Mouse (Mus musculus): ENCODE data around the gene Camta1. TPM values are rescaled to one million over a fixed set of nuclear protein-coding genes. Genes with fewer than 3 reads are reported as not detected.
A peak's percentile ranks its signal among the peaks of the same experiment; 100 is the strongest.

The Camta1 gene
- polyA plus RNA-seq, 1 experiment from 2014 or later: 86.8 TPM

- H3K4me3 ChIP-seq (ENCODE audit: low read depth, low read length): no peak overlapping the region
- ATAC-seq (ENCODE audit: insufficient number of reproducible peaks, insufficient read depth, low FRiP score, low read depth): no peak
- no peaks in the 10 kb centered on the region for H3K9me3 ChIP-seq (ENCODE audit: control insufficient read depth, low read depth, low read length)
- H3K27ac ChIP-seq (ENCODE audit: low read length): no peak overlapping the region
- WGBS: 85% methylated on average over 6 of the region's 6 CpGs
- no peak overlapping the region for H3K9ac ChIP-seq (replicated peaks; ENCODE audit: low read depth, low read length)
- H3K4me1 ChIP-seq (ENCODE audit: control insufficient read depth, insufficient read depth, low read length): no peaks in the 10 kb centered on the region
- no peaks in the 10 kb centered on the region for H3K36me3 ChIP-seq (ENCODE audit: control insufficient read depth, insufficient read depth, low read length)
- no peak overlapping the region for H3K4me2 ChIP-seq (replicated peaks; ENCODE audit: low read depth, low read length)
- H3K27me3 ChIP-seq (ENCODE audit: control insufficient read depth, insufficient read depth, low read length): no peaks in the 10 kb centered on the region
Observed at GRCm38 (mm10) chr4:151713714-151714113, 148.0 kb downstream of the Camta1 start.

GRCm38 (mm10) chr4:151711406-151711805 is 150.3 kb downstream of the Camta1 start:
- WGBS: 91% methylated on average over 2 of the region's 2 CpGs
- no peaks in the 10 kb centered on the region for H3K27me3 ChIP-seq (ENCODE audit: control insufficient read depth, insufficient read depth, low read length)
- no peak overlapping the region for H3K4me3 ChIP-seq (ENCODE audit: low read depth, low read length)
- no peak for ATAC-seq (ENCODE audit: insufficient number of reproducible peaks, insufficient read depth, low FRiP score, low read depth)
- no peaks in the 10 kb centered on the region for H3K36me3 ChIP-seq (ENCODE audit: control insufficient read depth, insufficient read depth, low read length)
- no peak overlapping the region for H3K4me2 ChIP-seq (replicated peaks; ENCODE audit: low read depth, low read length)
- no peaks in the 10 kb centered on the region for H3K4me1 ChIP-seq (ENCODE audit: control insufficient read depth, insufficient read depth, low read length)
- H3K9ac ChIP-seq (replicated peaks; ENCODE audit: low read depth, low read length): no peak overlapping the region
- H3K27ac ChIP-seq (ENCODE audit: low read length): no peak overlapping the region
- H3K9me3 ChIP-seq (ENCODE audit: control insufficient read depth, low read depth, low read length): no peaks in the 10 kb centered on the region

DNA sequence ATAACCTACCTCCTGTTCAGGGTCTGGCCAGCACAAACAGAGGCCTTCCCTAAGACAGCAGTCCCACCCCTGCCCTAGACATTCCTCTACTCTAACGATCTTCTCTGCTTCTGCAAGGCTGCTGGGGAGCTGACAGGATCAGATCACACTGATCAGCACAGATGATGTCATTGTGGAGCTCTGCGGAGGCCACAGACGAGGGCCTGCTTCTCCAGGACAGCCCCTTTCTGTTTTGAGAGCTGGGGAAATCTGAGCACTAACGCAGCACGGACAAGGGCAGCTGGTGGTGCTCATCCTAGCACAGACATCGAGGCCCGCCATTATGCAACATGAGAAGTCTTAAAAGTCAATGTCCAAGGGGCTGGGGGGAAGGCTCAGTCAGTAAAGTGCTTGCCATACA is 151.2 kb downstream of the Camta1 start:
- Histone ChIP-seq H3K27ac (ENCODE audit: low read length) (no peak overlapping the region; the same call in 1 of the 2 replicates), H3K4me2 (replicated peaks; ENCODE audit: low read depth, low read length) (no peak overlapping the region), H3K27me3 (ENCODE audit: control insufficient read depth, insufficient read depth, low read length) (no peaks in the 10 kb centered on the region), H3K9me3 (ENCODE audit: control insufficient read depth, low read depth, low read length) (no peaks in the 10 kb centered on the region), H3K4me1 (ENCODE audit: control insufficient read depth, insufficient read depth, low read length) (no peaks in the 10 kb centered on the region), H3K4me3 (ENCODE audit: low read depth, low read length) (no peak overlapping the region), H3K36me3 (ENCODE audit: control insufficient read depth, insufficient read depth, low read length) (no peaks in the 10 kb centered on the region), H3K9ac (replicated peaks; ENCODE audit: low read depth, low read length) (no peak overlapping the region)
- 21% methylated on average over 7 of the region's 7 CpGs for WGBS
- ATAC-seq (ENCODE audit: insufficient number of reproducible peaks, insufficient read depth, low FRiP score, low read depth): peak; percentile 18; the same call in 1 of the 2 replicates

DNA sequence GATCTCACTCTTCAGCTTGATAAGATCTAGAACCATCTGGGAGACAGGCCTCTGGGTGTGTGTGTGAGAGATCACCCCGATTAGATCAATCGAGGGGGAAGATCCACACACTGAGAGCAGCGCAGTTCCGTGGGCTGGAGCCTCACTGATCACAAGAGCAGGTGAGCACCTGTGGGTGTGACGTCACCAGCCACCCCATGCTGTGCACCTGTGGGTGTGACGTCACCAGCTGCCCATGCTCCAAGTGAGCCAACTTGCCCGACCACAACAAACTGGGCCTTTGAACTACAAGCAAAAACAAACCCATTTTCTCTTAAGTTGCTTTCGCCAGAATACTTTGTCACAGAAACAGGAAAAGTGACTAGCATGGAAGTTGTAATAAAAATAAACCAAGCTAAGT is 152.4 kb downstream of the Camta1 start:
- H3K27ac ChIP-seq (ENCODE audit: low read length): no peak overlapping the region
- H3K4me3 ChIP-seq (ENCODE audit: low read depth, low read length): no peak overlapping the region
- H3K9ac ChIP-seq (replicated peaks; ENCODE audit: low read depth, low read length): no peak overlapping the region
- H3K4me1 ChIP-seq (ENCODE audit: control insufficient read depth, insufficient read depth, low read length): no peaks in the 10 kb centered on the region
- no peak overlapping the region for H3K4me2 ChIP-seq (replicated peaks; ENCODE audit: low read depth, low read length)
- no peak for ATAC-seq (ENCODE audit: insufficient number of reproducible peaks, insufficient read depth, low FRiP score, low read depth)
- H3K27me3 ChIP-seq (ENCODE audit: control insufficient read depth, insufficient read depth, low read length): no peaks in the 10 kb centered on the region
- no peaks in the 10 kb centered on the region for H3K36me3 ChIP-seq (ENCODE audit: control insufficient read depth, insufficient read depth, low read length)
- no peaks in the 10 kb centered on the region for H3K9me3 ChIP-seq (ENCODE audit: control insufficient read depth, low read depth, low read length)
- 78% methylated on average over 8 of the region's 8 CpGs for WGBS

DNA sequence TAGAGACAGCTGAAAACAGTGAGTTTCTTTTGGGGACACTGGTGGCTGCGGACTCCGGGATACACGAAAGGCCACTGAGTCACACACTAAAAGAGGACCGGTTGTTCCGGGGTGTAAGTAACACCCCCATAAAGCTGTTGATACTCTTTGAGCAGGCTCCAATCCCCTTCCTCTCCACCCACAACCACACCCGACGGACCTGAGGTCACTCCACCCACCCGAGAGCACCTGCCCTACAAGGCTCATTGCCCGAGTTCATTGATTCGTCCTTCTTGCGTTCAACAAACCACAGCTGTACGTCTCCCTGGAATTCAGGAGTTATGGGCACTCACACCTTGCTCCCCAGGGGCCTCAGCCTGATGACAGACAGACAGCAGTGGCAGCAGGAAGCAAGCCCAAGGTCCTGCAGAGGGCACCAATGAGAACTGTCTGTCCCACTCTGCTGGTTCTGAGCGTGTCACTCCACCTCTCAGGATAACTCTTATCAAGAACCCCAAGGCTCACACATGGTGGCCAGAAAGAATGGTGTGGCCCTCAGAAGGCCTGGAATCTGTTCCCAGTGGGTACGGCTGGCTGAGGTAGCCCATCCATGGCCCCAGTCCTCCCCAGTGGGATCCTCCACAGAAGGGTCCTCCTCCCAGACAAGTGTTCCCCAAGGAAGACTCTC is 158.5 kb downstream of the Camta1 start:
- H3K9ac ChIP-seq (replicated peaks; ENCODE audit: low read depth, low read length): no peak overlapping the region
- H3K4me3 ChIP-seq (ENCODE audit: low read depth, low read length): no peak overlapping the region
- ATAC-seq (ENCODE audit: insufficient number of reproducible peaks, insufficient read depth, low FRiP score, low read depth): peak; percentile 49; the same call in 1 of the 2 replicates
- no peak overlapping the region for H3K27ac ChIP-seq (ENCODE audit: low read length)
- H3K9me3 ChIP-seq (ENCODE audit: control insufficient read depth, low read depth, low read length): no peaks in the 10 kb centered on the region
- no peak overlapping the region for H3K4me2 ChIP-seq (replicated peaks; ENCODE audit: low read depth, low read length)
- WGBS: 81% methylated on average over 14 of the region's 14 CpGs
- no peaks in the 10 kb centered on the region for H3K4me1 ChIP-seq (ENCODE audit: control insufficient read depth, insufficient read depth, low read length)
- H3K36me3 ChIP-seq (ENCODE audit: control insufficient read depth, insufficient read depth, low read length): no peaks in the 10 kb centered on the region
- no peaks in the 10 kb centered on the region for H3K27me3 ChIP-seq (ENCODE audit: control insufficient read depth, insufficient read depth, low read length)

DNA sequence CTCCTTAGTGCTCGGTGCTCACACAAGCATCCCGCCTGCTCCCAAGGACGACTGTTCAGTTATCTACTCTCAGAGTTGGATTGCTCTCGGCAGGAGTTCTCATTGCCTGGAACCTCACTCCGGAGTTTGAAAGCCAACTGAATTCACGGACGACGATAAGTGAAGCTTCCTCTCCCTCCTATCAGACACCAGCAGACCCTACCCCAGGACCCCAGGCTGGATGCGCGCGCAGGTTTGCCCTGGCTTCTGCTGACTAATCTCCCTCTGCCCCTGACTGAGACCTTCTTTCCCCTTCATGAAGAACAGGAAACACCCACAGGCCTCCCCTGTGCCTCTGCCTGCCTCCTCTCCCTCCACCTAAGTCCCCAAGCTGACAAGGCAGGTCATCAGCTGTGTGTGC is 159.2 kb downstream of the Camta1 start:
- no peak for ATAC-seq (ENCODE audit: insufficient number of reproducible peaks, insufficient read depth, low FRiP score, low read depth)
- Histone ChIP-seq H3K9ac (replicated peaks; ENCODE audit: low read depth, low read length) (no peak overlapping the region), H3K4me1 (ENCODE audit: control insufficient read depth, insufficient read depth, low read length) (no peaks in the 10 kb centered on the region), H3K4me2 (replicated peaks; ENCODE audit: low read depth, low read length) (no peak overlapping the region), H3K9me3 (ENCODE audit: control insufficient read depth, low read depth, low read length) (no peaks in the 10 kb centered on the region), H3K4me3 (ENCODE audit: low read depth, low read length) (no peak overlapping the region), H3K27me3 (ENCODE audit: control insufficient read depth, insufficient read depth, low read length) (no peaks in the 10 kb centered on the region), H3K36me3 (ENCODE audit: control insufficient read depth, insufficient read depth, low read length) (no peaks in the 10 kb centered on the region), H3K27ac (ENCODE audit: low read length) (no peak overlapping the region)
- 84% methylated on average over 11 of the region's 11 CpGs for WGBS

- no peaks in the 10 kb centered on the region for H3K9me3 ChIP-seq (ENCODE audit: control insufficient read depth, low read depth, low read length)
- no peak overlapping the region for H3K4me2 ChIP-seq (replicated peaks; ENCODE audit: low read depth, low read length)
- 80% methylated on average over 11 of the region's 11 CpGs for WGBS
- ATAC-seq (ENCODE audit: insufficient number of reproducible peaks, insufficient read depth, low FRiP score, low read depth): no peak
- H3K9ac ChIP-seq (replicated peaks; ENCODE audit: low read depth, low read length): no peak overlapping the region
- no peaks in the 10 kb centered on the region for H3K36me3 ChIP-seq (ENCODE audit: control insufficient read depth, insufficient read depth, low read length)
- no peak overlapping the region for H3K4me3 ChIP-seq (ENCODE audit: low read depth, low read length)
- H3K27ac ChIP-seq (ENCODE audit: low read length): no peak overlapping the region
- H3K4me1 ChIP-seq (ENCODE audit: control insufficient read depth, insufficient read depth, low read length): no peaks in the 10 kb centered on the region
- H3K27me3 ChIP-seq (ENCODE audit: control insufficient read depth, insufficient read depth, low read length): no peaks in the 10 kb centered on the region
Observed at GRCm38 (mm10) chr4:151695984-151696383, 165.7 kb downstream of the Camta1 start.

DNA sequence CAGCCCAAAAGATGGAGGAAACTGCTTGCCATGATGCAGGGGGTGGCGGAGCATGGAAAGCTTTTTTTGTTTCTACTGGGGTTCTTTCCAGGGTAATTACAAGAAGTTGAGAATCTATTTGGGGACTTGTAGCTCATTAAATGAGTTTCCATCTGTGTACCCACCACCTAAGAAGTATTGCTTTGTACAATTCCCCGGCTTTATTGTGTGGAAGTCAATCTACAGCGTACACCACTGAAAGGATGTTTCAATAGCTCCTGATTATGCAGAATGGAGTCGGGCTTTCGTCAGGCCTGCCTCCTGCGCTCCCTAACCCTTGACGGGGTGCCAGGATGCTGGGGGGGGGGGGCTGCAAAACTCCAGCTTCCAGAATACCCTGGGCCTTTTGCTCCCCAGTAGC is 167.1 kb downstream of the Camta1 start:
- WGBS: 89% methylated on average over 7 of the region's 7 CpGs
- Histone ChIP-seq H3K4me2 (replicated peaks; ENCODE audit: low read depth, low read length) (no peak overlapping the region), H3K27me3 (ENCODE audit: control insufficient read depth, insufficient read depth, low read length) (no peaks in the 10 kb centered on the region), H3K4me3 (ENCODE audit: low read depth, low read length) (no peak overlapping the region), H3K36me3 (ENCODE audit: control insufficient read depth, insufficient read depth, low read length) (no peaks in the 10 kb centered on the region), H3K27ac (ENCODE audit: low read length) (no peak overlapping the region), H3K9me3 (ENCODE audit: control insufficient read depth, low read depth, low read length) (no peaks in the 10 kb centered on the region), H3K4me1 (ENCODE audit: control insufficient read depth, insufficient read depth, low read length) (no peaks in the 10 kb centered on the region), H3K9ac (replicated peaks; ENCODE audit: low read depth, low read length) (no peak overlapping the region)
- ATAC-seq (ENCODE audit: insufficient number of reproducible peaks, insufficient read depth, low FRiP score, low read depth): no peak

GRCm38 (mm10) chr4:151694047-151694446 is 167.6 kb downstream of the Camta1 start:
- ATAC-seq (ENCODE audit: insufficient number of reproducible peaks, insufficient read depth, low FRiP score, low read depth): no peak
- Histone ChIP-seq H3K27me3 (ENCODE audit: control insufficient read depth, insufficient read depth, low read length) (no peaks in the 10 kb centered on the region), H3K4me2 (replicated peaks; ENCODE audit: low read depth, low read length) (no peak overlapping the region), H3K9me3 (ENCODE audit: control insufficient read depth, low read depth, low read length) (no peaks in the 10 kb centered on the region), H3K27ac (ENCODE audit: low read length) (no peak overlapping the region), H3K9ac (replicated peaks; ENCODE audit: low read depth, low read length) (no peak overlapping the region), H3K4me1 (ENCODE audit: control insufficient read depth, insufficient read depth, low read length) (no peaks in the 10 kb centered on the region), H3K36me3 (ENCODE audit: control insufficient read depth, insufficient read depth, low read length) (no peaks in the 10 kb centered on the region), H3K4me3 (ENCODE audit: low read depth, low read length) (no peak overlapping the region)
- WGBS: 93% methylated on average over 3 of the region's 3 CpGs

Measured in stomach, embryonic 14.5 days (tissue).